Mouse (Mus musculus) cerebellum, adult 2 months (tissue): ENCODE data around the gene Olfr139. TPM values are rescaled to one million over a fixed set of nuclear protein-coding genes. Genes with fewer than 3 reads are reported as not detected.

Experiments used
- DNase-seq, 2 experiments: peaks; one replicate each; pipeline ENCODE4 v3.0.0; 2021
- H3K27ac ChIP-seq: fragments of 200-500 bp; 2 replicates; pipeline ENCODE4 v1.5.1; 2012; ENCODE audit warnings: low read length, control low read depth, inconsistent platforms; ENCODE audit not compliant: insufficient read depth
- H3K27me3 ChIP-seq: fragments of 200-500 bp; 2 replicates; pipeline ENCODE4 v1.6.1; 2012; ENCODE audit warnings: inconsistent platforms, mild to moderate bottlenecking, low read length, moderate library complexity; ENCODE audit not compliant: control insufficient read depth, insufficient read depth
- H3K4me1 ChIP-seq: fragments of 200-500 bp; 2 replicates; pipeline ENCODE4 v1.6.1; 2011; ENCODE audit warnings: low read length; ENCODE audit not compliant: control insufficient read depth, insufficient read depth
- H3K4me3 ChIP-seq: fragments of 200-500 bp; replicated peaks from 2 replicates; pipeline ENCODE3; 2011; ENCODE audit warnings: mild to moderate bottlenecking, low read depth, low read length, control low read depth; ENCODE audit not compliant: insufficient read depth
- CTCF ChIP-seq: fragments of 200-500 bp; IDR thresholded peaks from 2 replicates; pipeline ENCODE4 v1.5.1; 2011; ENCODE audit warnings: low read depth, mild to moderate bottlenecking, control low read depth, low read length, moderate library complexity, borderline replicate concordance; ENCODE audit not compliant: insufficient read depth
- POLR2A ChIP-seq: fragments of 200-500 bp; IDR thresholded peaks from 2 replicates; pipeline ENCODE4 v1.6.1; 2011; ENCODE audit warnings: low read length, control low read depth, borderline replicate concordance; ENCODE audit not compliant: insufficient read depth
- WGBS: fragments of 180-500 bp; shearing (Covaris S2); methylation state at CpG from one replicate; pipeline ENCODE4 v1.1.7; 2018; 5-methylcytosine and 5-hydroxymethylcytosine counted together
- polyA plus RNA-seq: library from polyadenylated mRNA; depleted of rRNA; stranded (reverse); fragments of >200 nt; gene quantifications from 2 replicates; pipeline ENCODE4 v1.2.3, GENCODE M21; 2012; rRNA removed

The Olfr139 gene
- not detected in 2 replicates for polyA plus RNA-seq

- TF ChIP-seq CTCF (no peak), POLR2A (no peak)
- no peak within 1 kb of the TSS for H3K27ac ChIP-seq
- no peak within 1 kb of the TSS for H3K4me3 ChIP-seq
- no peaks in the 10 kb centered on the region for H3K27me3 ChIP-seq
- no peaks in the 10 kb centered on the region for H3K4me1 ChIP-seq
- DNase-seq = no peak
- WGBS = 78% methylated on average over 2 of the region's 2 CpGs
Observed at GRCm38 (mm10) chr11:74056451-74056850, at the start of gene Olfr139, which contains the start of gene Olfr399. TSS of gene Olfr139 (minus strand) at chr11:74056551. TSS of gene Olfr399 (minus strand) at chr11:74056615.

- TF ChIP-seq POLR2A = no peak
- no peak for TF ChIP-seq CTCF
- WGBS = 14% methylated on average over 5 of the region's 5 CpGs
- no peak overlapping the region for H3K27ac ChIP-seq
- no peaks in the 10 kb centered on the region for H3K4me1 ChIP-seq
- H3K4me3 ChIP-seq = no peak overlapping the region
- no peaks in the 10 kb centered on the region for H3K27me3 ChIP-seq
- no peak for DNase-seq
Observed at GRCm38 (mm10) chr11:74105066-74105465, 48.7 kb upstream of the Olfr139 start.

DNA sequence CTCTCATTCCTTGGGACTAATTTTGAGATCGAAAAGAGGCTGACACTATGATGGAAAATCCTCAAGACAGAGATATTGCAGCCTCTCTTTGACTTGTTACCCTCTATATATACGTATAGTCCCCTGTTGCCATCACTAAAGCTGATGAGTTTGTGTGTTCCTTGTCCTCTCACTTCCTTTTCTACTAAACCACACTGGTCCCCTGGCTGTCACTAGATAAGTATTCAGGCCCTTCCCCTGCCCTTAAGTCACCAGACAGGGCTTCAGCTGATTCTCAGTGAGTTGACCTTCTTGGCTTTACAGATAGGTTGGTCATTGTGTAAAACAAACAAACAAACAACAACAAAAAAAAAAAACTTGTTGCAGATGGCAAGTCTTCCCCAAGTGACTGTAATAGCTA lies 45.2 kb upstream of the Olfr139 start:
- TF ChIP-seq CTCF (no peak), POLR2A (no peak)
- Histone ChIP-seq H3K27me3 (no peaks in the 10 kb centered on the region), H3K27ac (no peak overlapping the region), H3K4me3 (no peak overlapping the region), H3K4me1 (no peaks in the 10 kb centered on the region)
- no peak for DNase-seq
- 44% methylated on average over 2 of the region's 2 CpGs for WGBS

GRCm38 (mm10) chr11:74100724-74101123 lies 44.4 kb upstream of the Olfr139 start:
- 75% methylated on average over 2 of the region's 2 CpGs for WGBS
- DNase-seq = no peak
- no peak for TF ChIP-seq POLR2A
- TF ChIP-seq CTCF = no peak
- no peak overlapping the region for H3K27ac ChIP-seq
- no peaks in the 10 kb centered on the region for H3K27me3 ChIP-seq
- H3K4me3 ChIP-seq = no peak overlapping the region
- no peaks in the 10 kb centered on the region for H3K4me1 ChIP-seq

- TF ChIP-seq CTCF (no peak), POLR2A (no peak)
- DNase-seq = no peak
- Histone ChIP-seq H3K4me1 (no peaks in the 10 kb centered on the region), H3K27ac (no peak within 1 kb of the TSS), H3K27me3 (no peaks in the 10 kb centered on the region), H3K4me3 (no peak within 1 kb of the TSS)
- 88% methylated on average over 1 of the region's 1 CpGs for WGBS
Observed at GRCm38 (mm10) chr11:74069655-74070054, 13.3 kb upstream of the Olfr139 start, which contains the start of gene Zfp616. TSS of gene Zfp616 (plus strand) at chr11:74069955.

DNA sequence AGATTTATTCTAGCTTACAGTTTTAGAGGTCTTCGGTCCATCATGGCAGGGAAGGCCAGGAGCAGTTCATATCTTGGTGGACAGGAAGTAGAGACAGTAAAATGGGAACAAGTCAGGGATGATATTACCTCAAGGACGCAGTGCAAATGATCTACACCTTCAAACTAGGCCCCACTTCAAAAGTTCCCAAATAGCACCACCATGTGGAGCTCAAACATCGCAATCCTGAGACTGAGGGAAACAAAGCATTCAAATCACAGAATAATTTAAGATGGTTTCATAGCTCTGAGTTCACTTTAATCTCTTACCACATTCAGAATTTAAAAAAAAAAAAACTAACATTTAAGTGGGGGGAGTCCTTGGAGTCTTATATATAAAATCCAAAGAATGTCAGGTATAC lies 5.0 kb downstream of the Olfr139 start:
- no peaks in the 10 kb centered on the region for H3K4me1 ChIP-seq
- DNase-seq = no peak
- TF ChIP-seq POLR2A (no peak), CTCF (no peak)
- no peak overlapping the region for H3K27ac ChIP-seq
- no peak overlapping the region for H3K4me3 ChIP-seq
- no peaks in the 10 kb centered on the region for H3K27me3 ChIP-seq
- 58% methylated on average over 3 of the region's 3 CpGs for WGBS

Other genes starting within 250 kb of the Olfr139 start
- not detected in 2 replicates for gene Olfr392, start 239.5 kb downstream of the Olfr139 start, polyA plus RNA-seq
- gene Olfr393, start 205.1 kb downstream of the Olfr139 start, polyA plus RNA-seq = not detected in 2 replicates
- not detected in 2 replicates for gene Olfr394, start 165.8 kb downstream of the Olfr139 start, polyA plus RNA-seq
- not detected in 2 replicates for gene Olfr395, start 147.3 kb downstream of the Olfr139 start, polyA plus RNA-seq
- gene Olfr23, start 119.9 kb downstream of the Olfr139 start, polyA plus RNA-seq = not detected in 2 replicates
- not detected in 2 replicates for gene Olfr397, start 95.7 kb downstream of the Olfr139 start, polyA plus RNA-seq
- not detected in 2 replicates for gene Olfr398, start 66.1 kb downstream of the Olfr139 start, polyA plus RNA-seq
- not detected in 2 replicates for gene Olfr399, start 64 bp upstream of the Olfr139 start, polyA plus RNA-seq
- not detected in 2 replicates for gene Zfp616, start 13.4 kb upstream of the Olfr139 start, polyA plus RNA-seq
- not detected in 2 replicates for gene Olfr401, start 57.2 kb upstream of the Olfr139 start, polyA plus RNA-seq
- gene Olfr402, start 97.0 kb upstream of the Olfr139 start, polyA plus RNA-seq = not detected in 2 replicates
- gene Olfr403, start 129.7 kb upstream of the Olfr139 start, polyA plus RNA-seq = not detected in 2 replicates
- not detected in 2 replicates for gene Olfr43, start 154.8 kb upstream of the Olfr139 start, polyA plus RNA-seq
- gene Olfr406, start 203.3 kb upstream of the Olfr139 start, polyA plus RNA-seq = not detected in 2 replicates
- gene Olfr59, start 227.2 kb upstream of the Olfr139 start, polyA plus RNA-seq = not detected in 2 replicates